Mouse (Mus musculus) kidney, adult 2 months (tissue): ENCODE data around the gene Cst3.

ENCODE experiments used
- CTCF ChIP-seq: fragments of 200-500 bp; conservative IDR thresholded peaks from 2 replicates; pipeline ENCODE4 v1.5.1; 2011; ENCODE audit warnings: low read depth, mild to moderate bottlenecking, control low read depth, low read length, moderate library complexity, mixed read lengths; ENCODE audit not compliant: insufficient read depth, insufficient read length
- POLR2A ChIP-seq: fragments of 200-500 bp; IDR thresholded peaks from one replicate; pipeline ENCODE4 v1.6.1; 2011; ENCODE audit warnings: low read depth, low read length, control low read depth

GRCm38 (mm10) chr2:148861693-148862092, 13.8 kb downstream of the Cst3 start:
- no peak for TF ChIP-seq CTCF
- no peak for TF ChIP-seq POLR2A
